Mouse (Mus musculus) liver, adult 2 months (tissue): Measurements from ENCODE around the gene Klk12.

Experiments used
- CTCF ChIP-seq: fragments of 200-500 bp; IDR thresholded peaks from 2 replicates; pipeline ENCODE4 v1.5.1; 2011; ENCODE audit warnings: low read depth, low read length, control low read depth
- POLR2A ChIP-seq: fragments of 200-500 bp; IDR thresholded peaks from 2 replicates; pipeline ENCODE4 v1.6.1; 2011; ENCODE audit warnings: low read length, control low read depth; ENCODE audit not compliant: insufficient read depth; ENCODE audit errors: extremely low read depth

DNA sequence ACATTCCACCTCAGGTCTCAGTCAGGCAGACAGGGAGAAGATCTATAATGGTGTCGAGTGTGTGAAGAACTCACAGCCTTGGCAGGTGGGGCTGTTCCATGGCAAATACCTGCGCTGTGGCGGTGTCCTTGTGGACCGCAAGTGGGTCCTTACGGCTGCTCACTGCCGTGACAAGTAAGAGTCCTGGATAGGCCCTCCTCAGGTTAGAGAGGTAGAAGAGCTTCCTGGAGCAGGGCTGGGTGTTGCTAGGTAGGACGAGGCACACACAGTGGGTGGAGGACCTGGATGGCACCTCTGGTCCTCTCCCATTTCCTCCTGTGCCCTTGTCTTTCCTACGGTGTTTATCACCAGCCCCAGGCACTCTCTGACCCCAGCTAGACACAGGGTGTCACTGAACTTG, 939 bp downstream of the Klk12 start:
- TF ChIP-seq POLR2A (no peak), CTCF (no peak)
